Mouse (Mus musculus): ENCODE data around the gene Ifne. TPM values are rescaled to one million over a fixed set of nuclear protein-coding genes. Genes with fewer than 3 reads are reported as not detected.
"Not testable (repeated sequence)": the region's sequence is repeated elsewhere in the genome, so short reads cannot be mapped to it uniquely, and the experiment has no call there.

Ifne gene
- polyA plus RNA-seq, 1 experiment from 2014 or later, result not detected

GRCm38 (mm10) chr4:88851026-88851763, 28.8 kb downstream of the Ifne start:
- whole genome bisulfite sequencing, result 28% methylated on average over 4 of the region's 4 CpGs
- no peak overlapping the region for H3K4me2 ChIP-seq (ENCODE audit: low read depth, low read length)
- H3K4me1 ChIP-seq (ENCODE audit: control insufficient read depth, insufficient read depth, low read length), result no peaks in the 10 kb centered on the region
- no peak overlapping the region for H3K9ac ChIP-seq (replicated peaks; ENCODE audit: low read depth, low read length)
- no peak for ATAC-seq (ENCODE audit: low read depth)
- H3K9me3 ChIP-seq (ENCODE audit: control insufficient read depth, low read length), result no peaks in the 10 kb centered on the region
- H3K27ac ChIP-seq (ENCODE audit: low read depth, low read length), result no peak overlapping the region
- H3K4me3 ChIP-seq (ENCODE audit: low read depth, low read length), result no peak overlapping the region
- H3K27me3 ChIP-seq (ENCODE audit: control insufficient read depth, insufficient read depth, low read length), result no peaks in the 10 kb centered on the region
- no peaks in the 10 kb centered on the region for H3K36me3 ChIP-seq (ENCODE audit: control insufficient read depth, insufficient read depth, low read length)

- ATAC-seq (ENCODE audit: low read depth), result no peak
- Histone ChIP-seq H3K9ac (replicated peaks; ENCODE audit: low read depth, low read length) (no peak within 1 kb of the TSS), H3K4me2 (ENCODE audit: low read depth, low read length) (no peak within 1 kb of the TSS), H3K4me3 (ENCODE audit: low read depth, low read length) (no peak within 1 kb of the TSS), H3K27me3 (ENCODE audit: control insufficient read depth, insufficient read depth, low read length) (no peaks in the 10 kb centered on the region), H3K36me3 (ENCODE audit: control insufficient read depth, insufficient read depth, low read length) (no peaks in the 10 kb centered on the region), H3K9me3 (ENCODE audit: control insufficient read depth, low read length) (no peaks in the 10 kb centered on the region), H3K27ac (ENCODE audit: low read depth, low read length) (no peak within 1 kb of the TSS), H3K4me1 (ENCODE audit: control insufficient read depth, insufficient read depth, low read length) (no peaks in the 10 kb centered on the region)
- 68% methylated on average over 1 of the region's 1 CpGs for WGBS
These were observed 30.3 kb downstream of the Ifne start, which contains the start of gene Ifna1 for GRCm38 (mm10) chr4:88849698-88850097. TSS of gene Ifna1 (plus strand) at chr4:88850087.

GRCm38 (mm10) chr4:88845334-88845733, 34.7 kb downstream of the Ifne start:
- no peak for ATAC-seq (ENCODE audit: low read depth)
- Histone ChIP-seq H3K4me2 (ENCODE audit: low read depth, low read length) (no peak overlapping the region), H3K36me3 (ENCODE audit: control insufficient read depth, insufficient read depth, low read length) (no peaks in the 10 kb centered on the region), H3K4me3 (ENCODE audit: low read depth, low read length) (no peak overlapping the region), H3K27ac (ENCODE audit: low read depth, low read length) (no peak overlapping the region), H3K27me3 (ENCODE audit: control insufficient read depth, insufficient read depth, low read length) (no peaks in the 10 kb centered on the region), H3K9ac (replicated peaks; ENCODE audit: low read depth, low read length) (no peak overlapping the region), H3K9me3 (ENCODE audit: control insufficient read depth, low read length) (no peaks in the 10 kb centered on the region), H3K4me1 (ENCODE audit: control insufficient read depth, insufficient read depth, low read length) (no peaks in the 10 kb centered on the region)
- WGBS, result 60% methylated on average over 2 of the region's 2 CpGs

- no peaks in the 10 kb centered on the region for H3K27me3 ChIP-seq (ENCODE audit: control insufficient read depth, insufficient read depth, low read length)
- H3K9ac ChIP-seq (replicated peaks; ENCODE audit: low read depth, low read length), result no peak within 1 kb of the TSS
- no peak within 1 kb of the TSS for H3K4me2 ChIP-seq (ENCODE audit: low read depth, low read length)
- no peaks in the 10 kb centered on the region for H3K36me3 ChIP-seq (ENCODE audit: control insufficient read depth, insufficient read depth, low read length)
- WGBS, result 48% methylated on average over 2 of the region's 2 CpGs
- H3K9me3 ChIP-seq (ENCODE audit: control insufficient read depth, low read length), result no peaks in the 10 kb centered on the region
- no peak within 1 kb of the TSS for H3K27ac ChIP-seq (ENCODE audit: low read depth, low read length)
- H3K4me1 ChIP-seq (ENCODE audit: control insufficient read depth, insufficient read depth, low read length), result no peaks in the 10 kb centered on the region
- H3K4me3 ChIP-seq (ENCODE audit: low read depth, low read length), result no peak within 1 kb of the TSS
- no peak for ATAC-seq (ENCODE audit: low read depth)
These were observed 38.5 kb downstream of the Ifne start, which contains the start of gene Ifna4 for GRCm38 (mm10) chr4:88841438-88841911. TSS of gene Ifna4 (plus strand) at chr4:88841861.

GRCm38 (mm10) chr4:88840058-88840457, 39.9 kb downstream of the Ifne start:
- no peaks in the 10 kb centered on the region for H3K9me3 ChIP-seq (ENCODE audit: control insufficient read depth, low read length)
- WGBS, result 79% methylated on average over 3 of the region's 3 CpGs
- H3K4me1 ChIP-seq (ENCODE audit: control insufficient read depth, insufficient read depth, low read length), result no peaks in the 10 kb centered on the region
- no peak overlapping the region for H3K4me2 ChIP-seq (ENCODE audit: low read depth, low read length)
- no peaks in the 10 kb centered on the region for H3K36me3 ChIP-seq (ENCODE audit: control insufficient read depth, insufficient read depth, low read length)
- no peak for ATAC-seq (ENCODE audit: low read depth)
- no peaks in the 10 kb centered on the region for H3K27me3 ChIP-seq (ENCODE audit: control insufficient read depth, insufficient read depth, low read length)
- no peak overlapping the region for H3K27ac ChIP-seq (ENCODE audit: low read depth, low read length)
- H3K4me3 ChIP-seq (ENCODE audit: low read depth, low read length), result no peak overlapping the region
- no peak overlapping the region for H3K9ac ChIP-seq (replicated peaks; ENCODE audit: low read depth, low read length)

- no peak for ATAC-seq (ENCODE audit: low read depth)
These were observed 41.2 kb downstream of the Ifne start for GRCm38 (mm10) chr4:88838828-88839227.

GRCm38 (mm10) chr4:88835225-88835624, 44.8 kb downstream of the Ifne start, which contains the start of gene Ifna5:
TSS of gene Ifna5 (plus strand) at chr4:88835525.
- not testable (repeated sequence) for H3K36me3 ChIP-seq (ENCODE audit: control insufficient read depth, insufficient read depth, low read length); H3K9me3 ChIP-seq (ENCODE audit: control insufficient read depth, low read length); H3K27me3 ChIP-seq (ENCODE audit: control insufficient read depth, insufficient read depth, low read length); H3K9ac ChIP-seq (replicated peaks; ENCODE audit: low read depth, low read length); H3K4me3 ChIP-seq (ENCODE audit: low read depth, low read length); ATAC-seq (ENCODE audit: low read depth); H3K4me2 ChIP-seq (ENCODE audit: low read depth, low read length); H3K4me1 ChIP-seq (ENCODE audit: control insufficient read depth, insufficient read depth, low read length); H3K27ac ChIP-seq (ENCODE audit: low read depth, low read length)
- 92% methylated on average over 1 of the region's 1 CpGs for WGBS

More at GRCm38 (mm10) chr4:88838828-88839227, 41.2 kb downstream of the Ifne start:
- no peaks in the 10 kb centered on the region for H3K27me3 ChIP-seq (ENCODE audit: control insufficient read depth, insufficient read depth, low read length)
- H3K27ac ChIP-seq (ENCODE audit: low read depth, low read length), result no peak overlapping the region
- H3K4me2 ChIP-seq (ENCODE audit: low read depth, low read length), result no peak overlapping the region
- no peaks in the 10 kb centered on the region for H3K36me3 ChIP-seq (ENCODE audit: control insufficient read depth, insufficient read depth, low read length)
- WGBS, result 45% methylated on average over 3 of the region's 3 CpGs
- no peaks in the 10 kb centered on the region for H3K4me1 ChIP-seq (ENCODE audit: control insufficient read depth, insufficient read depth, low read length)
- no peak overlapping the region for H3K9ac ChIP-seq (replicated peaks; ENCODE audit: low read depth, low read length)
- H3K4me3 ChIP-seq (ENCODE audit: low read depth, low read length), result no peak overlapping the region
- no peaks in the 10 kb centered on the region for H3K9me3 ChIP-seq (ENCODE audit: control insufficient read depth, low read length)

GRCm38 (mm10) chr4:88830523-88830922, 49.5 kb downstream of the Ifne start:
- Histone ChIP-seq H3K4me1 (ENCODE audit: control insufficient read depth, insufficient read depth, low read length) (no peaks in the 10 kb centered on the region), H3K27ac (ENCODE audit: low read depth, low read length) (no peak overlapping the region), H3K36me3 (ENCODE audit: control insufficient read depth, insufficient read depth, low read length) (no peaks in the 10 kb centered on the region), H3K4me3 (ENCODE audit: low read depth, low read length) (no peak overlapping the region), H3K27me3 (ENCODE audit: control insufficient read depth, insufficient read depth, low read length) (no peaks in the 10 kb centered on the region), H3K9ac (replicated peaks; ENCODE audit: low read depth, low read length) (no peak overlapping the region), H3K9me3 (ENCODE audit: control insufficient read depth, low read length) (no peaks in the 10 kb centered on the region), H3K4me2 (ENCODE audit: low read depth, low read length) (no peak overlapping the region)
- no peak for ATAC-seq (ENCODE audit: low read depth)
- 29% methylated on average over 4 of the region's 4 CpGs for WGBS

Data from neural tube, embryonic 14.5 days (tissue).